Mouse (Mus musculus): Measurements from ENCODE around the gene Slc7a6. TPM values are rescaled to one million over a fixed set of nuclear protein-coding genes. Genes with fewer than 3 reads are reported as not detected.
A peak's percentile ranks its signal among the peaks of the same experiment; 100 is the strongest.

Gene Slc7a6
- polyA plus RNA-seq, 1 experiment = 69.5 TPM

GRCm38 (mm10) chr8:106169017-106169933 is 618 bp downstream of the Slc7a6 start:
- no peaks in the 10 kb centered on the region for H3K36me3 ChIP-seq (ENCODE audit: control insufficient read depth, insufficient read depth, low read length)
- TF ChIP-seq POLR2A (IDR thresholded peaks at IDR 0.05; ENCODE audit: control insufficient read depth, low read depth, low read length) = peak; percentile 12; the same call in 1 of the 2 replicates
- no peak for TF ChIP-seq CTCF (IDR thresholded peaks at IDR 0.05; ENCODE audit: control insufficient read depth, insufficient read depth, insufficient replicate concordance, low read depth, low read length)
- H3K27ac ChIP-seq (ENCODE audit: control insufficient read depth, insufficient read depth, low read depth, low read length) = peak overlapping the region; percentile 97
- peaks cover 11% of the 10 kb centered on the region for H3K4me1 ChIP-seq (ENCODE audit: control insufficient read depth, insufficient read depth, low read length)
- H3K27me3 ChIP-seq (ENCODE audit: control insufficient read depth, insufficient read depth, low read length) = no peaks in the 10 kb centered on the region
- peak overlapping the region; percentile 91 for H3K4me3 ChIP-seq (ENCODE audit: control insufficient read depth, low read depth, low read length)

DNA sequence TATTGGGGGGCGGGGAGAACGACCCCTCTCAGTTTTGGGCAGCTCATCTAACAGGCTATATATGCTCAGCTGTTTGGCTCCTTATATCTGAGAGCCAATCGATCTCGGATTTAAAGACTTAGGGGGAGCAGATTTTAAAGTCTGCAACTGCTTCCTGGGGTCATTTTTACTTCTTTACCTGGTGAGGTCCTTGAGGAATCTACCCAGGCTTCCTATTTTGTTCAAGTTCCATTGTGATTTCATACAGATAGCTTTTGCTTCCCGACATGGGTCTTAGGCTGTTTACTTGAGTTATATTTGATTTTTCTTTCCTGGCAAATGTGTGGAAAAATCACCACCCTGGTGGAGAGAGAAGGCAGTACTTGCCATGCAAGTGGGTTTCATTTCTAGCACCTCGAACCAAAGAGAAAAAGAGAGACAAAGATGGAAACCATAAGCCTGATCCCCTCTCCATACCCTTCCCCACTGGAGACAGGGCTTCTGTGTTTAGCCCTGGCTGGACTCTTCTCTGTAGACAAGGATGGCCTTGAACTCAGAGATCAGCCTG is 1.4 kb downstream of the Slc7a6 start:
- H3K27me3 ChIP-seq (ENCODE audit: control insufficient read depth, insufficient read depth, low read length) = no peaks in the 10 kb centered on the region
- H3K4me1 ChIP-seq (ENCODE audit: control insufficient read depth, insufficient read depth, low read length) = peaks cover 11% of the 10 kb centered on the region
- TF ChIP-seq POLR2A (IDR thresholded peaks at IDR 0.05; ENCODE audit: control insufficient read depth, low read depth, low read length) (no peak), CTCF (IDR thresholded peaks at IDR 0.05; ENCODE audit: control insufficient read depth, insufficient read depth, insufficient replicate concordance, low read depth, low read length) (no peak)
- H3K36me3 ChIP-seq (ENCODE audit: control insufficient read depth, insufficient read depth, low read length) = no peaks in the 10 kb centered on the region
- peak overlapping the region; percentile 97 for H3K27ac ChIP-seq (ENCODE audit: control insufficient read depth, insufficient read depth, low read depth, low read length)
- H3K4me3 ChIP-seq (ENCODE audit: control insufficient read depth, low read depth, low read length) = peak overlapping the region; percentile 91

DNA sequence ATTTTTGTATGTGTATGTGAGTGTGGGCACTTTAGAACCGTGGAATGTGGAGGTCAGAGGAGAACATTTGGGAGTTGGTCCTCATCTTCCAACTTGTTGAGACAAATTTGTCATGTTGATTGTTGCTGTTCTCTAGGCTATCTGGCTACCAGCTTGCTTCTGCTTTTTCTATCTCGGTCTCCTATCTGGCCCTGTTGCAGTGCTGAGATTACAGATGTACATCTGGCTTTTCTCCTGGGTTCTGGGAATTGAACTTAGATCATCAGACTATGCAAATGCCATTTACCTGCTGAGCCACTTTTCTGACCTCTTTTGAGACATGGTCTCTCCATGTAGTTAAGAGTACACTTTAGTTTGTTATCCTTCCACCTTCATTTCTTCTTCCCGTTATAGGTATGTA is 4.9 kb downstream of the Slc7a6 start:
- TF ChIP-seq CTCF (IDR thresholded peaks at IDR 0.05; ENCODE audit: control insufficient read depth, insufficient read depth, insufficient replicate concordance, low read depth, low read length) (no peak), POLR2A (IDR thresholded peaks at IDR 0.05; ENCODE audit: control insufficient read depth, low read depth, low read length) (no peak)
- no peak overlapping the region for H3K27ac ChIP-seq (ENCODE audit: control insufficient read depth, insufficient read depth, low read depth, low read length)
- H3K4me1 ChIP-seq (ENCODE audit: control insufficient read depth, insufficient read depth, low read length) = peaks cover 7% of the 10 kb centered on the region
- no peaks in the 10 kb centered on the region for H3K36me3 ChIP-seq (ENCODE audit: control insufficient read depth, insufficient read depth, low read length)
- no peaks in the 10 kb centered on the region for H3K27me3 ChIP-seq (ENCODE audit: control insufficient read depth, insufficient read depth, low read length)
- H3K4me3 ChIP-seq (ENCODE audit: control insufficient read depth, low read depth, low read length) = no peak overlapping the region

DNA sequence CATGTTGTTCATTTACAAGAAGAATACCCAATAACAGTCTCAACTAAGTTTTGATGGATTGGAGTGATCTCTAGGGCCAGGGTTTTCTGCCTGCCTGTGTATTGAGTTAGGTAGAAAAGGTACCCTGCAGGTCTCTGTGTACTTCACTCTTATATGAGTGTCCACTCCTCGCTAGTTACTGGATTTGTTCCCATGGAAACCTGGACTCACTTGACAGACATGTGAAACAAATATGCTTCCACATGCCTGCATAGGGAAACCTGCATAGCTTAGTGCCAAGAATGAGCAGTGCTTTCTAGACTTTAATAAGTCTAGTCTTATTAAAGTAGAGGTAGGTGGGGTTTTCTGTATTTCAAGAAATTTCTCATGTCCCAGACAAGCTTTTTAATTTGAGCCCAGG is 8.2 kb downstream of the Slc7a6 start:
- Histone ChIP-seq H3K4me3 (ENCODE audit: control insufficient read depth, low read depth, low read length) (no peak overlapping the region), H3K4me1 (ENCODE audit: control insufficient read depth, insufficient read depth, low read length) (no peaks in the 10 kb centered on the region), H3K36me3 (ENCODE audit: control insufficient read depth, insufficient read depth, low read length) (no peaks in the 10 kb centered on the region), H3K27me3 (ENCODE audit: control insufficient read depth, insufficient read depth, low read length) (no peaks in the 10 kb centered on the region), H3K27ac (ENCODE audit: control insufficient read depth, insufficient read depth, low read depth, low read length) (no peak overlapping the region)
- TF ChIP-seq POLR2A (IDR thresholded peaks at IDR 0.05; ENCODE audit: control insufficient read depth, low read depth, low read length) = no peak
- TF ChIP-seq CTCF (IDR thresholded peaks at IDR 0.05; ENCODE audit: control insufficient read depth, insufficient read depth, insufficient replicate concordance, low read depth, low read length) = no peak

DNA sequence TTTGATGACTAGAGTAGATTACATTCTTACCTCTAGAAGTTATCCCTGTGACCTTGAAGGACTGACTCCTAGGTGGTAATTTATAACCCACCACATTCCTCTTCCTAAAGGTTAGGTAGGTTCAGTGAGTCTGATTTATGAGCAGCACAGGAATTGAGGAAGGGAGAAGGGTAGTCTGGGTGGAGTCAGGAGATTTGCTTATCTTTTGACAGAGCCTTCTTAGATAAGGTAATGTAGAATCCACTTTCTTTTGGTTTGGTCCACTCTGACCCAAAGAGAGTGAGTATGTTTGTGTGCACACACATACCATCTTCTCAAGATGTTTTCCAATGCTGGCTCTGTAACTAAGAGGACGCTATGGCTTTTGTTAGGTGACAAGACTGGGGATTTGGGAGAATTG is 8.9 kb downstream of the Slc7a6 start:
- TF ChIP-seq POLR2A (IDR thresholded peaks at IDR 0.05; ENCODE audit: control insufficient read depth, low read depth, low read length) (no peak), CTCF (IDR thresholded peaks at IDR 0.05; ENCODE audit: control insufficient read depth, insufficient read depth, insufficient replicate concordance, low read depth, low read length) (no peak)
- Histone ChIP-seq H3K27me3 (ENCODE audit: control insufficient read depth, insufficient read depth, low read length) (no peaks in the 10 kb centered on the region), H3K4me3 (ENCODE audit: control insufficient read depth, low read depth, low read length) (no peak overlapping the region), H3K36me3 (ENCODE audit: control insufficient read depth, insufficient read depth, low read length) (no peaks in the 10 kb centered on the region), H3K27ac (ENCODE audit: control insufficient read depth, insufficient read depth, low read depth, low read length) (no peak overlapping the region), H3K4me1 (ENCODE audit: control insufficient read depth, insufficient read depth, low read length) (no peaks in the 10 kb centered on the region)

- Histone ChIP-seq H3K4me3 (ENCODE audit: control insufficient read depth, low read depth, low read length) (no peak overlapping the region), H3K27me3 (ENCODE audit: control insufficient read depth, insufficient read depth, low read length) (no peaks in the 10 kb centered on the region), H3K4me1 (ENCODE audit: control insufficient read depth, insufficient read depth, low read length) (no peaks in the 10 kb centered on the region), H3K27ac (ENCODE audit: control insufficient read depth, insufficient read depth, low read depth, low read length) (no peak overlapping the region), H3K36me3 (ENCODE audit: control insufficient read depth, insufficient read depth, low read length) (no peaks in the 10 kb centered on the region)
- no peak for TF ChIP-seq POLR2A (IDR thresholded peaks at IDR 0.05; ENCODE audit: control insufficient read depth, low read depth, low read length)
- no peak for TF ChIP-seq CTCF (IDR thresholded peaks at IDR 0.05; ENCODE audit: control insufficient read depth, insufficient read depth, insufficient replicate concordance, low read depth, low read length)
These were observed 9.8 kb downstream of the Slc7a6 start for GRCm38 (mm10) chr8:106178428-106178827.

- Histone ChIP-seq H3K4me1 (ENCODE audit: control insufficient read depth, insufficient read depth, low read length) (no peaks in the 10 kb centered on the region), H3K27me3 (ENCODE audit: control insufficient read depth, insufficient read depth, low read length) (no peaks in the 10 kb centered on the region), H3K4me3 (ENCODE audit: control insufficient read depth, low read depth, low read length) (no peak overlapping the region), H3K36me3 (ENCODE audit: control insufficient read depth, insufficient read depth, low read length) (no peaks in the 10 kb centered on the region), H3K27ac (ENCODE audit: control insufficient read depth, insufficient read depth, low read depth, low read length) (no peak overlapping the region)
- no peak for TF ChIP-seq POLR2A (IDR thresholded peaks at IDR 0.05; ENCODE audit: control insufficient read depth, low read depth, low read length)
- no peak for TF ChIP-seq CTCF (IDR thresholded peaks at IDR 0.05; ENCODE audit: control insufficient read depth, insufficient read depth, insufficient replicate concordance, low read depth, low read length)
These were observed 17.1 kb downstream of the Slc7a6 start for GRCm38 (mm10) chr8:106185628-106186270.

Data from testis, adult 2 months (tissue).